Mouse (Mus musculus): ENCODE measurements around the gene March6.

The March6 gene

GRCm38 (mm10) chr15:31530659-31531445, at the start of gene March6:
Gene March6 (minus strand): TSS chr15:31531053.
- in situ Hi-C loops (cut with MboI; ENCODE audit: low sequenced_read_pairs), result no loop called here

GRCm38 (mm10) chr15:31576076-31576475, 45.2 kb upstream of the March6 start:
- in situ Hi-C loops (cut with MboI; ENCODE audit: low sequenced_read_pairs), result no loop called here

- in situ Hi-C loops (cut with MboI; ENCODE audit: low sequenced_read_pairs), result no loop called here
These were observed 42.8 kb upstream of the March6 start for GRCm38 (mm10) chr15:31573692-31574091.

GRCm38 (mm10) chr15:31573287-31573686, 42.4 kb upstream of the March6 start:
- in situ Hi-C loops (cut with MboI; ENCODE audit: low sequenced_read_pairs), result no loop called here

- in situ Hi-C loops (cut with MboI; ENCODE audit: low sequenced_read_pairs), result no loop called here
These were observed 41.3 kb upstream of the March6 start for GRCm38 (mm10) chr15:31571906-31572722.

- in situ Hi-C loops (cut with MboI; ENCODE audit: low sequenced_read_pairs), result no loop called here
These were observed 40.1 kb upstream of the March6 start for GRCm38 (mm10) chr15:31570959-31571358.

- in situ Hi-C loops (cut with MboI; ENCODE audit: low sequenced_read_pairs), result no loop called here
These were observed 38.6 kb upstream of the March6 start for GRCm38 (mm10) chr15:31569325-31570022.

- in situ Hi-C loops (cut with MboI; ENCODE audit: low sequenced_read_pairs), result no loop called here
These were observed 37.7 kb upstream of the March6 start for GRCm38 (mm10) chr15:31568581-31568996.

- in situ Hi-C loops (cut with MboI; ENCODE audit: low sequenced_read_pairs), result no loop called here
These were observed 36.6 kb upstream of the March6 start for GRCm38 (mm10) chr15:31567431-31567830.

- in situ Hi-C loops (cut with MboI; ENCODE audit: low sequenced_read_pairs), result no loop called here
These were observed 34.9 kb upstream of the March6 start for GRCm38 (mm10) chr15:31565786-31566185.

- in situ Hi-C loops (cut with MboI; ENCODE audit: low sequenced_read_pairs), result no loop called here
These were observed 34.3 kb upstream of the March6 start, which contains the start of gene Cmbl for GRCm38 (mm10) chr15:31565184-31565583. Gene Cmbl (plus strand): TSS chr15:31565389.

- in situ Hi-C loops (cut with MboI; ENCODE audit: low sequenced_read_pairs), result no loop called here
These were observed 33.0 kb upstream of the March6 start for GRCm38 (mm10) chr15:31563577-31564546.

- in situ Hi-C loops (cut with MboI; ENCODE audit: low sequenced_read_pairs), result no loop called here
These were observed 32.0 kb upstream of the March6 start for GRCm38 (mm10) chr15:31562847-31563246.

GRCm38 (mm10) chr15:31561976-31562375, 31.1 kb upstream of the March6 start:
- in situ Hi-C loops (cut with MboI; ENCODE audit: low sequenced_read_pairs), result no loop called here

- in situ Hi-C loops (cut with MboI; ENCODE audit: low sequenced_read_pairs), result no loop called here
These were observed 30.5 kb upstream of the March6 start for GRCm38 (mm10) chr15:31561390-31561789.

- in situ Hi-C loops (cut with MboI; ENCODE audit: low sequenced_read_pairs), result no loop called here
These were observed 24.0 kb upstream of the March6 start for GRCm38 (mm10) chr15:31554855-31555254.

- in situ Hi-C loops (cut with MboI; ENCODE audit: low sequenced_read_pairs), result no loop called here
These were observed 19.5 kb upstream of the March6 start for GRCm38 (mm10) chr15:31550381-31550780.

GRCm38 (mm10) chr15:31547421-31547820, 16.6 kb upstream of the March6 start:
- in situ Hi-C loops (cut with MboI; ENCODE audit: low sequenced_read_pairs), result no loop called here

- in situ Hi-C loops (cut with MboI; ENCODE audit: low sequenced_read_pairs), result no loop called here
These were observed 15.4 kb upstream of the March6 start for GRCm38 (mm10) chr15:31546291-31546690.

- in situ Hi-C loops (cut with MboI; ENCODE audit: low sequenced_read_pairs), result no loop called here
These were observed 14.2 kb upstream of the March6 start for GRCm38 (mm10) chr15:31545058-31545457.
